Mouse (Mus musculus) limb, embryonic 11.5 days (tissue): ENCODE measurements around the gene Fgf10. TPM values are rescaled to one million over a fixed set of nuclear protein-coding genes. Genes with fewer than 3 reads are reported as not detected.

Experiments used
- ATAC-seq: fragments of 200-750 bp; cut with Nextera tagmentation; 2 replicates; pipeline ENCODE4 v1.8.0; 2017; ENCODE audit warnings: low read depth; ENCODE audit not compliant: insufficient number of reproducible peaks, low FRiP score, low TSS enrichment
- DNase-seq: peaks from one replicate; pipeline ENCODE4 v3.0.0-alpha.2; 2015; ENCODE audit warnings: low spot score
- H3K27ac ChIP-seq: fragments of 300-500 bp; sonication (generic); replicated peaks from 2 replicates; pipeline ENCODE4 v1.5.1; 2014; ENCODE audit warnings: low read depth, mild to moderate bottlenecking, low read length
- H3K27me3 ChIP-seq: fragments of 300-500 bp; sonication (generic); 2 replicates; pipeline ENCODE4 v1.6.1; 2014; ENCODE audit warnings: mild to moderate bottlenecking, low read length, mixed read lengths; ENCODE audit not compliant: control insufficient read depth, insufficient read depth
- H3K36me3 ChIP-seq: fragments of 300-500 bp; sonication (generic); 2 replicates; pipeline ENCODE4 v1.6.1; 2014; ENCODE audit warnings: mild to moderate bottlenecking, low read length, moderate library complexity, mixed read lengths; ENCODE audit not compliant: control insufficient read depth, insufficient read depth
- H3K4me1 ChIP-seq: fragments of 300-500 bp; sonication (generic); 2 replicates; pipeline ENCODE4 v1.6.1; 2014; ENCODE audit warnings: low read length, mixed read lengths; ENCODE audit not compliant: control insufficient read depth, insufficient read depth
- H3K4me2 ChIP-seq: fragments of 300-500 bp; sonication (generic); 2 replicates; pipeline ENCODE4 v1.6.1; 2014; ENCODE audit warnings: low read depth, mild to moderate bottlenecking, moderate library complexity; ENCODE audit not compliant: severe bottlenecking
- H3K4me3 ChIP-seq: fragments of 300-500 bp; sonication (generic); 2 replicates; pipeline ENCODE4 v1.5.1; 2014; ENCODE audit warnings: low read depth, low read length
- H3K9ac ChIP-seq: fragments of 300-500 bp; sonication (generic); 2 replicates; pipeline ENCODE4 v1.6.1; 2014; ENCODE audit warnings: mild to moderate bottlenecking, low read length
- H3K9me3 ChIP-seq: fragments of 300-500 bp; sonication (generic); 2 replicates; pipeline ENCODE4 v1.6.1; 2016; ENCODE audit warnings: low read length; ENCODE audit not compliant: control insufficient read depth
- WGBS: fragments of 180-500 bp; shearing (Covaris S2); extraction: QIAGEN DNeasy Blood & Tissue Kit; methylation state at CpG from one replicate; pipeline ENCODE4 v1.1.7; 2014; 5-methylcytosine and 5-hydroxymethylcytosine counted together
- polyA plus RNA-seq: library from polyadenylated mRNA; unstranded; fragments of >200 nt; fragmentation: Nextera tagmentation; extraction: Ambion mirVana; gene quantifications from 2 replicates; pipeline ENCODE4 v1.2.1, GENCODE M21; 2014

The Fgf10 gene
- polyA plus RNA-seq, 1 experiment from 2014 or later, result 13.0 TPM

DNA sequence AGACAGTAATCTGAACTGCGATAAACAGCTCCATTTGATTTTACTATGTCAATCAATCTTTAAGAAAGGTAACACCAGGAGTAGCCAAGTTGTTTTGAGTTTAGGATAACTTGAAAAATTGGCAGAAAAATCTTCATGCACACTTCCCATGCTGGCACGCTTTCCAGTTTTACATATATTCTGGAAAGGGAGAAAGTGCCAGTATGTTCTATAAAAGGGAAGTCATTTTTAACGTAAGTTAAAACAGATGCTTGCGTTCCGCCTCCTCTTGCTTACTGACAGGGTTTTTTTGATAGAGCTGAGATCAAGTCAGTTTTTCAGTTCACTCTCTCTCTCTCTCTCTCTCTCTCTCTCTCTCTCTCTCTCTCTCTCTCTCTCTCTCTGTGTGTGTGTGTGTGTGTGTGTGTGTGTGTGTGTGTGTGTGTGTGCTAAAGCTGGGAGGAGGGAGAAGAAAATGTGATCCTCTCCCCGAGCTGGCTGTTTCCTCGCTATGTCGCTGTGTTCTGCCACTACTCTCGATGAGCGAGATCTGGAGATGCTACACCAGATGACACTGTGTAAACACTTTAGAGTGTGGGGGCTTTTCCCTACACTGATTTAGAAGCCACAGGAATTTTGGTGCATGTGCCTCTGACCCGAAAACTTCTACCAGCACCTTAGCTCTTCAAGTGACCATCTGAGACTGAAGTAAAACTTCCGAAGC, 62.4 kb downstream of the Fgf10 start:
- no peak overlapping the region for H3K9ac ChIP-seq
- no peaks in the 10 kb centered on the region for H3K36me3 ChIP-seq
- DNase-seq, result peak; percentile 25
- peaks cover 9% of the 10 kb centered on the region; the same call in 1 of the 2 replicates for H3K4me1 ChIP-seq
- H3K4me3 ChIP-seq, result no peak overlapping the region
- no peaks in the 10 kb centered on the region for H3K9me3 ChIP-seq
- H3K4me2 ChIP-seq, result peak overlapping the region; percentile 34
- no peaks in the 10 kb centered on the region for H3K27me3 ChIP-seq
- 28% methylated on average over 12 of the region's 12 CpGs for WGBS
- 0 out of 2 replicates have a peak overlapping the region, but pooled peaks have one; percentile 42 for H3K27ac ChIP-seq
- no peak for ATAC-seq

DNA sequence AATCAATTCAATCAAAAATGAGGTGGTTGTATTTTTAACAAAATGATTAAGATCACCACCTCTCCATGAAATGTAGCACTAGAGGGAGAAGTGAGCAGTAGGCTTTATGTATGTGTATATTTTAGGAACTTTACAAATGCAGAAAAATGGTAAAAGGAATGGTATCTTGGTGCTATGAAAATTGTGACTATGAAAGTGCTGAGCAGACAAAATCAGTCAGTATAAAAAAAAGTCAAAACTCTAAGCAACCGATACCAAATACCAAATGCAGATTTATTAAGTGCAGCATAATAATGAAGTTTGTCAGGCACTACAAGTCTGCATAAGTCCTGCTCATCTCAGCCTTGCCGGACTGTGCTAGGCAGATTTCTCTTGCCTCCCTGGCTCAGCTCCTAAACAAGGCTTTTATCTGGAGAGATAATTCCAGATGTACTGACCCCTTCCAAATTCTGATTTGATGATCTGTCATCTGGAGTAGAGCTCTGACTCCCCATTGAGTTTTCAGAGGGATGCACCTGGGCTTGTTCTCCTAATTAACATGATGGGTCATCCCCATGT, 70.3 kb downstream of the Fgf10 start:
- Histone ChIP-seq H3K9me3 (no peaks in the 10 kb centered on the region), H3K4me2 (no peak overlapping the region), H3K9ac (no peak overlapping the region), H3K36me3 (no peaks in the 10 kb centered on the region), H3K4me3 (no peak overlapping the region), H3K27ac (no peak overlapping the region), H3K27me3 (no peaks in the 10 kb centered on the region), H3K4me1 (peaks cover 5% of the 10 kb centered on the region; the same call in 1 of the 2 replicates)
- DNase-seq, result no peak
- ATAC-seq, result no peak
- 85% methylated on average over 2 of the region's 2 CpGs for WGBS

DNA sequence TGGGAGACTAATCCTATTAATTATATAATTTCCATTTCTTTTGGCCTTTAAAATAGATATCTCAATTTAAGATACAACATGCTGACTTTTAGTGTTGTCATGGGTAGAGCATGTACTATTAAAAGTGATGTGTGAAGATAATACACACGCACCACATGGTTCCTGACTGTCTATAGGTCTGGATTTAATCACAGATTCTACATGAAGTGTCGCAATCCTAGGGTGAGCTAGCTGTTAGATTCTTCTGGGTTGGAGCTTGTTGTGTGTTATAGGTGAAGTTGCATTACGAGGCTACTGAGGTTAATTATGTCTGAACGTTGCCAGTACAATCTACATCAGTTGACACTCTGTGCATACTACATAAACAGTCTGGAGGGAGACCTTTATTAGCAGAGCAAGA, 73.2 kb downstream of the Fgf10 start:
- Histone ChIP-seq H3K9me3 (no peaks in the 10 kb centered on the region), H3K36me3 (no peaks in the 10 kb centered on the region), H3K4me2 (no peak overlapping the region), H3K27me3 (no peaks in the 10 kb centered on the region), H3K27ac (no peak overlapping the region), H3K4me3 (no peak overlapping the region), H3K4me1 (0 out of 2 replicates have a peak, but pooled peaks cover 4% of the 10 kb centered on the region), H3K9ac (no peak overlapping the region)
- DNase-seq (no peak), ATAC-seq (no peak)
- WGBS, result 42% methylated on average over 4 of the region's 4 CpGs

DNA sequence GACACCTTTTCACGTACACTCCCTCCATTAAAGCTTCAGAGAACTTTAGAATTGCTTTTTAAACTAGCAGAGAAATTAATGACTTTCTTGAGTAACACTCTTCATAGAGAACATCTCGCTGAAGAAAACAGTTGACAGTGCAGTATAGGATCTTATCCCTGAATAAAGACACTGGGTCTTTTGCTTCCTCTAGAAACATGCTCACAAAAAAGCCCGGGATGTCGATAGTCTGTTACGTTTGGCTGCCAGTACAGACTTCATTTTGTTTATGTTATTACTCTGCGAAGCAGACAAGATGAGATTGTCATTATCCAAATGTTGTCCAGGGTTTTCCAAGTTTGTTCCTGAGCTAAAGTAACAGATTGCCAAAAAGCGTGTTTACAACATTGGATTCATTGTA, 75.2 kb downstream of the Fgf10 start:
- Histone ChIP-seq H3K27me3 (no peaks in the 10 kb centered on the region), H3K9me3 (no peaks in the 10 kb centered on the region), H3K4me3 (no peak overlapping the region), H3K27ac (no peak overlapping the region), H3K9ac (no peak overlapping the region), H3K4me1 (0 out of 2 replicates have a peak, but pooled peaks cover 4% of the 10 kb centered on the region), H3K36me3 (no peaks in the 10 kb centered on the region), H3K4me2 (no peak overlapping the region)
- DNase-seq, result no peak
- no peak for ATAC-seq
- WGBS, result 80% methylated on average over 7 of the region's 7 CpGs

DNA sequence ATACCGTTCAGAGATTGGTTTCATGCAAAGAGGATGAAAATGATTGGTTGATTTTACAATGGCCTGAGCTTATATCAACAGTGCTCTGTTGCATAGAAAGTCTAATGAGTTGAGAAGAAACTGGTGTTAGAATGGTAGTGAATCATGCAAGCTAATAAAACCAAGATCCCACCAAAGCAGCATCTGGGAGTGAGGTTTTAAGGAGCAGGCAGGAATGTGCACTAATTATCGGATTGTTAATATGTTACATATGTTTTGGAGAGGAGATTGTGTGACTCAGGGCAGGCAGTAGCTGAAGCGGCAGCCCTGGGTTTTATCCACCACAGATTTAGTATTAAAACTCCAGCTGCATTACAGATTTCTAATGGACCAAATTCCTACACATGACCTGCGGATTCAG, 76.8 kb downstream of the Fgf10 start:
- 0 out of 2 replicates have a peak, but pooled peaks cover 4% of the 10 kb centered on the region for H3K4me1 ChIP-seq
- H3K27me3 ChIP-seq, result no peaks in the 10 kb centered on the region
- no peak overlapping the region for H3K4me2 ChIP-seq
- ATAC-seq (peak; percentile 70; the same call in 1 of the 2 replicates), DNase-seq (peak; percentile 41)
- no peak overlapping the region for H3K9ac ChIP-seq
- H3K27ac ChIP-seq, result no peak overlapping the region
- no peak overlapping the region for H3K4me3 ChIP-seq
- no peaks in the 10 kb centered on the region for H3K36me3 ChIP-seq
- no peaks in the 10 kb centered on the region for H3K9me3 ChIP-seq
- WGBS, result 18% methylated on average over 4 of the region's 4 CpGs

DNA sequence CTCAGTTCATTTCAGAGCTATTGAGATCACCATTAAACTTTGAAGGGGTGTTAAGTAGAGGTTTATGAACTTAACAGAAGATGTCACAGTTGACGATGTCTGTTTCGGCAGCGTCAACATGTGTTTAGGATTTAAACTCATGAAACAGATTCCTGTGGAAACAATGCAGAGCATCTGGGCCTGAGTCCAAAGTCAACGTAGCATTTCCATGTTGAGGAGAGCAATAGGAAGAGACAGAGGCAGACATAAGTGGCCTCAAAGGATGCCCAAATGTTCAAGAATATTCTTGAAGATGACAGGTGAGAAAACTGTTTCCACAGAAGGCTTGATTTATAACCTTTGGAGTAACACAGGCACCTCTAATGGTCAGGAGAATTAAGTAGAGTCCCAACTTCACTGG, 84.4 kb downstream of the Fgf10 start:
- Histone ChIP-seq H3K4me3 (no peak overlapping the region), H3K9ac (no peak overlapping the region), H3K36me3 (no peaks in the 10 kb centered on the region), H3K9me3 (no peaks in the 10 kb centered on the region), H3K4me1 (no peaks in the 10 kb centered on the region), H3K27me3 (no peaks in the 10 kb centered on the region), H3K27ac (no peak overlapping the region), H3K4me2 (no peak overlapping the region)
- DNase-seq, result no peak
- ATAC-seq, result no peak
- whole genome bisulfite sequencing, result 60% methylated on average over 4 of the region's 4 CpGs

DNA sequence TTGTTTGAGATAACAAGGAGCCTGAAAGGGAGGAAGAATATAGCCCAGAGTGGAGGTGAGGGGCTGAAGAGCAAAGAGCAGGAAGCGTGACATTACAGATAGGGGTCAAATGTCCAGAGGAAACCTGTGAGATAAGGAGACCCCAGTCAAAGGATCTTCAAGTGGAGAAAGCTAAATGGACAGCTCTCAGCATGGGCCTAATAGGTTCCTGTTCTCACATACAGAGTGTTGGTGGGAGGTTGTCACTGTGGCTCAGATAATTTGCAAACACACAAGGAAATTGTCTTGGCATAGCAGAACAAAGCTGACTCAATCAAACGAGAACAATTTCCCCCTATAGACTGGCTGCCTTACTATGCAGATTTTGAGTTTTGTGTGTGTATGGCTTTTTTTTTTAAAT, 89.4 kb downstream of the Fgf10 start:
- ATAC-seq, result no peak
- Histone ChIP-seq H3K36me3 (no peaks in the 10 kb centered on the region), H3K9me3 (no peaks in the 10 kb centered on the region), H3K27me3 (no peaks in the 10 kb centered on the region), H3K4me1 (no peaks in the 10 kb centered on the region), H3K4me3 (no peak overlapping the region), H3K4me2 (no peak overlapping the region), H3K27ac (no peak overlapping the region), H3K9ac (no peak overlapping the region)
- DNase-seq, result no peak
- WGBS, result 25% methylated on average over 2 of the region's 2 CpGs

DNA sequence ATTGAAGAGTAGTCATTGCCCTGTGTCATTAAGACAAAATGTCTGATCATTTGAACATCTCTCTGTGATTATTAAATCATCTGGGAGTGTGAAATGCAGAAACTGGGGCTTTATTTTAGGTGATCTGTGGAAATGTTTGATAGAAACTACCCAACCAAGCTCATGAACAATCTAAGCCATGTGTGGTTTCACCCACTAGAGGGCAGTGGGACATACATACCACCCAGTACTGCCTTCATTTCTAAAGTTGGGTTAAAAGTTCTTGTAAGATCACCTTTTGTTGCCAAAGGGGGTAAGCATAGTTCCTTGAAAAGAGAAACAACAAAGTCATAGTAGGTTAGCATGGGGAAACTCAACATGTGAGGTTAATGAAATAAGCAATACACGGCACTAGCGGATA, 93.4 kb downstream of the Fgf10 start:
- Histone ChIP-seq H3K9me3 (no peaks in the 10 kb centered on the region), H3K9ac (no peak overlapping the region), H3K27me3 (no peaks in the 10 kb centered on the region), H3K27ac (no peak overlapping the region), H3K36me3 (no peaks in the 10 kb centered on the region), H3K4me1 (no peaks in the 10 kb centered on the region), H3K4me3 (no peak overlapping the region), H3K4me2 (no peak overlapping the region)
- WGBS, result 99% methylated on average over 2 of the region's 2 CpGs
- DNase-seq (no peak), ATAC-seq (no peak)
